Mouse (Mus musculus) neural tube, embryonic 13.5 days (tissue): ENCODE measurements around the gene Peli3. TPM values are rescaled to one million over a fixed set of nuclear protein-coding genes. Genes with fewer than 3 reads are reported as not detected.

Source experiments
- ATAC-seq: fragments of 200-750 bp; cut with Nextera tagmentation; 2 replicates; pipeline ENCODE4 v1.8.0; 2017; ENCODE audit warnings: low read depth, mild to moderate bottlenecking, moderate TSS enrichment, moderate library complexity
- H3K27ac ChIP-seq: fragments of 300-500 bp; sonication (generic); replicated peaks from 2 replicates; pipeline ENCODE4 v1.5.1; 2015; ENCODE audit warnings: moderate library complexity, mild to moderate bottlenecking, inconsistent platforms
- H3K27me3 ChIP-seq: fragments of 300-500 bp; sonication (generic); 2 replicates; pipeline ENCODE4 v1.6.1; 2015; ENCODE audit warnings: mild to moderate bottlenecking, inconsistent platforms
- H3K36me3 ChIP-seq: fragments of 300-500 bp; sonication (generic); 2 replicates; pipeline ENCODE4 v1.6.1; 2015; ENCODE audit warnings: mild to moderate bottlenecking, inconsistent platforms
- H3K4me1 ChIP-seq: fragments of 300-500 bp; sonication (generic); replicated peaks from 2 replicates; pipeline ENCODE4 v1.6.1; 2015; ENCODE audit warnings: inconsistent platforms
- H3K4me2 ChIP-seq: fragments of 300-500 bp; sonication (generic); 2 replicates; pipeline ENCODE4 v1.6.1; 2015; ENCODE audit warnings: inconsistent platforms, mild to moderate bottlenecking, moderate library complexity
- H3K4me3 ChIP-seq: fragments of 300-500 bp; sonication (generic); 2 replicates; pipeline ENCODE4 v1.5.1; 2015; ENCODE audit warnings: mild to moderate bottlenecking, inconsistent platforms
- H3K9ac ChIP-seq: fragments of 300-500 bp; sonication (generic); 2 replicates; pipeline ENCODE4 v1.6.1; 2015; ENCODE audit warnings: moderate library complexity, mild to moderate bottlenecking, inconsistent platforms
- H3K9me3 ChIP-seq: fragments of 300-500 bp; sonication (generic); 2 replicates; pipeline ENCODE4 v1.6.1; 2016; ENCODE audit warnings: inconsistent platforms
- WGBS: fragments of 180-500 bp; shearing (Covaris S2); methylation state at CpG from one replicate; pipeline ENCODE4 v1.1.7; 2015; 5-methylcytosine and 5-hydroxymethylcytosine counted together
- polyA plus RNA-seq: library from polyadenylated mRNA; unstranded; fragments of >200 nt; fragmentation: Nextera tagmentation; extraction: Ambion mirVana; gene quantifications from 2 replicates; pipeline ENCODE4 v1.2.1, GENCODE M21; 2015

Peli3 gene
- polyA plus RNA-seq, 1 experiment from 2014 or later: 8.1 TPM

DNA sequence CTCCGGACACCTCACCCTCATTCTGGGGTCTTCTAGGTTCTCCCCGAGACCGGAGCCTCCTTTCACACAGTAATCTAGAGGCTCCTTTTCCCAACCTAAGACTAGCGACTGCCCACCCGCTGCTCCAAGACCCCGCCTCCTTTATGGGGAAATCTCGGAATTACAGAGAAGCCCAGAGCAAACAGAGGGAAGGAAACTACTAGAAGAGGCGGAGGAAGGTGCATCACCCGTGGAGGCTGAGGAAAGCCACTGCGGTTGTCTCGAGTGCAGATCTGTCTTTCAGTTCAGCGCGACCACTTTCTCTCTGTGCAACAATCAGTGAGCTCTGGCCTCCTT lies 294 bp upstream of the Peli3 start:
- Histone ChIP-seq H3K4me3 (peak overlapping the region; percentile 66), H3K4me1 (peaks cover 19% of the 10 kb centered on the region), H3K4me2 (peak overlapping the region; percentile 85), H3K36me3 (no peaks in the 10 kb centered on the region), H3K27me3 (peaks cover 27% of the 10 kb centered on the region), H3K9ac (peak overlapping the region; percentile 82), H3K27ac (peak overlapping the region; percentile 82), H3K9me3 (no peaks in the 10 kb centered on the region)
- WGBS: 8% methylated on average over 13 of the region's 13 CpGs
- no peak; the same call in 1 of the 2 replicates for ATAC-seq

DNA sequence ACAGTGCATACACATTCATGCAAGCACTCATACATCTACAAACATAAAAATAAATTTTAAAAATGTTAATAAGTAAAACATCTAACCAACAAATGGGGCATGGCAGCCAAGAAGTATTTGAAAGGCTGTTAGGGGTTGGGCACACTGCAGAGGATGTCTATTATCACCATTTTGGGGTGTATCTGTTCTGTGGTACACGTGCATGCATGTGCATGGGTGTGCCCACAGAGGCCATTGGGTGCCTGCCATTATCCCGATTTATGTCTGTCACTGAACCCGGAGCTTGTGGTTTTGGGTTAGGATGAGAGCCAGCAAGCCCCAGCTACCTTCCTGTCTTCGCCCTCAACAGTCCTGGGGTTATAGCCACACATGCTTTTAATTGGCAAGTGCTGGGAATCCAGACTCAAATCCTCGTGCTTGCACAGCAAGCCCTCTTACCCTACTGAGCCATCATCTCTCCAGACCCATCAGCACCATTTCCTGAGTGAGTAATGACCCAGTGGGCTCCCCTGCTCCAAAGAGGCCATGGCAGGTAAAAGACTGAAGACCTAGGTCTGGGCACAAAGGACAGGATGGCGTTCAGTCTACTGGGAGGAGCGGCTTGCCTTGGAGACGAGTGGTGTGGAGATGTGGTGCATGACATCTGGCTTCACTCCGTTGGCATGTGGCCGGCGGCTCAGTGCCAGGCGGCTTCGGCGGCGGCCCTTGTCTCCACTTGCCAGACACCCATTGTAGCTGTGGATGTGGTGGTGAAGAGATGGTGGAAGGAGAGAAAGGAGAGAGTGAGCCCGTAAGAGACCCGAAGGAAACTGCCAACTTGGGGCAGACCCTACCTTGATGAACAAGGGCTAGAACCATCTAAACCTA lies 5.2 kb downstream of the Peli3 start:
- Histone ChIP-seq H3K9ac (no peak overlapping the region), H3K4me2 (no peak overlapping the region)

DNA sequence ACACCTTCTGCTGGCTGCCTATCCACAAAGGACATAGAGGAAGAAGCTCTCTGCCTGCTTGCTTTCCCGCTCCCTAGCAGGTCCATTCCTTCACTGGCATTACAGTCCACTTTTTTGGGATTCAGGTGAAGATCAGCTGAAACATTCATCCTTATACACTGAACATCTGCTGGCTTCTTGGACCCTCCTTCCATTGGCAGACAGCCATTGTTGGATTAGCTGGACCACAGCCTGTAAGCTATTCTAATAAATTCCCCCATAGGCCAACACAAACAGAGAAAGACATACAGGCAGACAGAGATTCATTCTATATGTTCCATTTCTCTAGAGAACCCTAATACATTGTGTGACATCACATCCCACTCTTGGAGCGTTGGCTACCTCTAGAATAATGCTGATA lies 6.0 kb downstream of the Peli3 start:
- Histone ChIP-seq H3K4me2 (no peak overlapping the region), H3K9me3 (no peaks in the 10 kb centered on the region), H3K27me3 (peaks cover 12% of the 10 kb centered on the region; the same call in 1 of the 2 replicates), H3K4me1 (peaks cover 5% of the 10 kb centered on the region), H3K36me3 (peaks cover 34% of the 10 kb centered on the region; the same call in 1 of the 2 replicates), H3K4me3 (no peak overlapping the region), H3K9ac (no peak overlapping the region), H3K27ac (no peak overlapping the region)
- no peak for ATAC-seq
- WGBS: 85% methylated on average over 2 of the region's 2 CpGs

More for the DNA sequence above, 5.2 kb downstream of the Peli3 start:
- Histone ChIP-seq H3K36me3 (peaks cover 27% of the 10 kb centered on the region; the same call in 1 of the 2 replicates), H3K27me3 (peaks cover 14% of the 10 kb centered on the region; the same call in 1 of the 2 replicates), H3K4me1 (peaks cover 13% of the 10 kb centered on the region), H3K9me3 (no peaks in the 10 kb centered on the region), H3K27ac (no peak overlapping the region), H3K4me3 (no peak overlapping the region)
- 87% methylated on average over 17 of the region's 17 CpGs for WGBS
- ATAC-seq: no peak

DNA sequence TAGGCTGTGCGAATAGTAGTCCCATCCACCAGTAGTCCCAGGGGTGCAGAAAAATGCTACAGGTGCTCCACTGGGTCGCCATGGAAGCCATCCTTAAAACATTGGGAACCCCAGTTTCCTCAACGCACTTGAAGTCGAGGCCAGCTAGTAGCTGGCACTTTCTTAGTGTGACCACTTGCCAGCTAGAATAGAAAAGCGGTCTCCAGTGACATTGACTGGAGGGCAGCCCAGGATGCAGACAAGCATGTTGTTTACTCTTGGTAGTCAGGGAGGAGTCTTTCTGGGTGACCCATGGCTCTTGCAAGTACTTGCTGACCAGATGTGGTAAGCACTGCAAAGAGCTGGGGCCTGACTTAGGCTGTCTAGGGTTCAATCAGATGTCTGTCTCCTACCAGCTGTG lies 14.1 kb downstream of the Peli3 start:
- ATAC-seq: no peak; the same call in 1 of the 2 replicates
- peaks cover 40% of the 10 kb centered on the region for H3K36me3 ChIP-seq
- 55% methylated on average over 5 of the region's 5 CpGs for WGBS
- H3K9ac ChIP-seq: peak overlapping the region; percentile 81
- H3K27me3 ChIP-seq: no peaks in the 10 kb centered on the region
- no peaks in the 10 kb centered on the region for H3K9me3 ChIP-seq
- peak overlapping the region; percentile 65 for H3K4me3 ChIP-seq
- peaks cover 32% of the 10 kb centered on the region for H3K4me1 ChIP-seq
- H3K4me2 ChIP-seq: peak overlapping the region; percentile 83
- peak overlapping the region; percentile 88 for H3K27ac ChIP-seq

DNA sequence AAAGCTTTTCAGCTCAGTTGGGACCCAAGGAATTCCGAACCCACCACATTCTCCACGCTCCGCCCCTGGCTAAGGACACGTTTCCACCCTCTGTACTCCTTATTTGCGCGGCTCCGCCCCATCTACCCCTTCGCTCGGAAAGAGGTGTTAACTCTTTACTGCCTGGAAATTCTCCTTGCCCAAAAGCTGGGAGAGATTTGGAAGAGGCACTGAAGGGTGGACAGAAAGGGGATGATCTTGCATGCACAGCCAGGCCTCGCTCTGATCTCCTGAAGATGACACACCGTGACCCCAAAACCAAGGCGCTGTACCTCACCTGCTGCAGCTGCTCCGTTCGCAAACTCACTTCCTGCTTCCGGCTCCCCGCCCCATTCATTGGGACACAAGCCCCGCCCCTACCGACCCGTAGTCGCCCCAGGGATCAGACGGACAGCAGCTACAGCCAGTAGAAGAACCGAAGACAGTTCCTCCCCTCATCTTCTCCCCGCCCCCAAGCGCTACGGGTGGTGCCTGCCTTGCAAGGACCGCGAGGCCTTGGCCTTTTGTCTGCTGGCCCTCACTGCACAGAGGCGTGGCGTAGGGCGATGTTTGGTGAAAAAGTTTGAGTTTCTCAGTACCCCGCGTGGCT lies 14.9 kb downstream of the Peli3 start, which contains the start of gene Dpp3:
TSS of gene Dpp3 (minus strand) at position 384 of the 628 bp plus-strand sequence.
- peak within 1 kb of the TSS; percentile 88 for H3K27ac ChIP-seq
- peak; percentile 99 for ATAC-seq
- H3K4me3 ChIP-seq: peak within 1 kb of the TSS; percentile 65
- peaks cover 42% of the 10 kb centered on the region for H3K36me3 ChIP-seq
- peak within 1 kb of the TSS; percentile 83 for H3K4me2 ChIP-seq
- under 1% methylated on average over 32 of the region's 32 CpGs for WGBS
- H3K27me3 ChIP-seq: no peaks in the 10 kb centered on the region
- no peaks in the 10 kb centered on the region for H3K9me3 ChIP-seq
- H3K9ac ChIP-seq: peak within 1 kb of the TSS; percentile 81
- H3K4me1 ChIP-seq: peaks cover 32% of the 10 kb centered on the region

DNA sequence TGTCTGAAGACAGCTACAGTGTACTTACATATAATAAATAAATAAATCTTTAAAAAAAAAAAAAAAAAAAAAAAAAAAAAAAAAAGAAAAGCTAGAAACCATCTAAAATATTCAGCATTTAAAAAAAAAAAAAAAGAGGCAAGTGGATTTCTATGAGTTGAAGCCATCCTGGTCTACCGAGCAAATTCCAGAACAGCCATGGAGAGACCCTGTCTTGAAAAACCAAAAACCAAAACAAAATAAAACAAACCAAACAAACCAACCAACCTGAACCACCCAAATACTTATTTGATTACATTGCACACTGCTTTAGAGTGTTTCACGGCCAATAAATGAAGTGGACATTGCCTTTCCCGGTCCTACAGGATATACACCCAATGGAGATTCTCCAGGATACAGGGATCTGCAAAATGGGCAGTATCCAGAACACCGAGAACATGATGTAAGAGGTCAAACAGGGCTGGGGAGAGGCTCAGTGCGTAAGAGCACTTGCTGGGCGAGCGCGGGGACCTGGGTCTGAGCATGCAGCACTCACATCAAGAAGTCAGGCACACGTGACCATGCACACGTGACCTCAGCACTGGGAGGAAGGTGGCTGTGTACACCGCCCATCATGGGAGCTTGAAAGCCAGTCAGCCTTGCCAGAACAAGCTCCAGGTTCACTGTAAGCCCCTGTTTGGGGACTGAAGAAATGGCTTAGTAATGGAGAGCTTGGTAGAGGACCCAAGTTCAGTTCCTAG lies 17.6 kb downstream of the Peli3 start:
- Histone ChIP-seq H3K9me3 (no peaks in the 10 kb centered on the region), H3K4me2 (no peak overlapping the region), H3K27me3 (no peaks in the 10 kb centered on the region), H3K4me3 (no peak overlapping the region), H3K27ac (no peak overlapping the region), H3K9ac (no peak overlapping the region), H3K4me1 (peaks cover 32% of the 10 kb centered on the region), H3K36me3 (peaks cover 58% of the 10 kb centered on the region)
- no peak for ATAC-seq
- 97% methylated on average over 11 of the region's 11 CpGs for WGBS

DNA sequence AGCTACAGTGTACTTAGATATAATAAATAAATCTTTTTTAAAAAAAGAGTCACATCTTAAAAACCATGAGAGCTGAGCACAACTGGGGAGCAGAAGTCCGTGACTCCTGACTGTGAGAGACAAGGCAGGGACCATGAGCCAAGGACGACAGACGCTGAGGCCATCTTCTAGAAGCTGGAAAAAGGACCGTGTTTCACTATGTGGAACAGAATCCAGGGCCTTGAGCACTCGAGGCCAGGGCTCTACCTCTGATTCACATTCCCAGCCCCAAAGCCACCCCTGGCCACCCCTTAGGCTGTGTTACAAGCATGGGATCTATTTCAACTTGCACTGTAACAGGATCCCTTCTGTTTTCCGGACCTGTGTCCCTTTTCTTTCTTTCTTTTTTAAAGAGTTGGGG lies 23.3 kb downstream of the Peli3 start:
- H3K9me3 ChIP-seq: no peaks in the 10 kb centered on the region
- no peak overlapping the region for H3K4me2 ChIP-seq
- no peak for ATAC-seq
- peaks cover 97% of the 10 kb centered on the region for H3K36me3 ChIP-seq
- no peaks in the 10 kb centered on the region for H3K4me1 ChIP-seq
- H3K4me3 ChIP-seq: no peak overlapping the region
- no peak overlapping the region for H3K9ac ChIP-seq
- 89% methylated on average over 6 of the region's 6 CpGs for WGBS
- no peak overlapping the region for H3K27ac ChIP-seq
- H3K27me3 ChIP-seq: no peaks in the 10 kb centered on the region

DNA sequence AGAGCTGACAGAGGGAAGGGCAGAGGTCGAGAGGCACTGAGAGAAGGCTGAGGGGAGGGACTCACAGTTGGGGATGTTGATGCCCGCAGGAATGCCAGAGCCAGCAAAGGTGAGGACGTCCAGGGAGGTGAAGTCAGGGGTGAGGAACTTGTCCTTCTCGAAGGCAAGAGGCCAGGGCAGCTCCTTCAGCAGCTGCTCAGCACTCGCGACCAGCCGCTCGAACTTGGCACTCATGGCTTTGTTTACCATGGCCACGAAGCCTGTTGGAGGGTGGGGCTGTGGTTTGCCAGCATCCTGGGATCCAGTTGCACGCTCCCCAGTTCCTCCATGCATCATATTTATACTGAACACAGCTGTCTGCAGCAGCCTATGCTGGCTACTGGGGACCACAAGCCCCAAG lies 26.1 kb downstream of the Peli3 start:
- no peak overlapping the region for H3K4me2 ChIP-seq
- H3K36me3 ChIP-seq: peaks cover 98% of the 10 kb centered on the region
- no peaks in the 10 kb centered on the region for H3K27me3 ChIP-seq
- no peak overlapping the region for H3K27ac ChIP-seq
- 87% methylated on average over 10 of the region's 10 CpGs for WGBS
- ATAC-seq: no peak
- no peaks in the 10 kb centered on the region for H3K4me1 ChIP-seq
- H3K9me3 ChIP-seq: no peaks in the 10 kb centered on the region
- no peak overlapping the region for H3K9ac ChIP-seq
- H3K4me3 ChIP-seq: no peak overlapping the region

DNA sequence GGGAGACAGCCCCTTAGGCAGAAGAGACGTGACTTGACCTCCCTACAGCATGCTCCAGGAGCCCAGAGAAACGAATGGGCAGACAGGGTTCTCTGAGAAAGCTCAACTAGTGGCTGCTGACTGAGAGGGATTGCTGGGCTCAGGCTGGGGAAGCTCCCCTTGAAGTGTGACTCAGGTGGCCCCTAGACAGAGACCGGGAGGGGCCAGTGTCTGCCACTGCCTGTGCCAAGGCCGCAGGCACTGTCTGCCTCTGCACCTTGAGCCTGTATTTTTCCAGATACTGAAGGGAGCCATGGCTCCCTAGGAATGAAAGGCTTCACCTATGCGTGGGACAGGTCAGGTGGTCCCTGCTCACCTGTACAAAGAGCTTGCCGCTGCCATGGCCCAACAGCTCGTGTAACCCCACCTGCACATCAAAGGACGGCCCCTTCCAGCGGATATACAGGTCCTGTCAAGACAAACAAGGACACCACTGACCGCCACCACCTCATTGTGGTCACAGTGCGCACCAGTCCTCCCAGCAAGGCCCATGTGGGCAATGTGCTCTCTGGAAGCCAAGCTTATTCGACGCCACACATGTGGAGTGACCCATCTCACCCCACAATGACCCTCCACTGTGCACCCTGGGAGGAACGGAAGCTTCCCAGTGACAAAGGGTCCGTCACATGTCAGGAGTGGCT lies 26.9 kb downstream of the Peli3 start:
- 94% methylated on average over 15 of the region's 15 CpGs for WGBS
- Histone ChIP-seq H3K4me1 (no peaks in the 10 kb centered on the region), H3K9ac (no peak overlapping the region), H3K27ac (no peak overlapping the region), H3K9me3 (no peaks in the 10 kb centered on the region), H3K4me3 (no peak overlapping the region), H3K36me3 (peaks cover 98% of the 10 kb centered on the region), H3K27me3 (no peaks in the 10 kb centered on the region), H3K4me2 (no peak overlapping the region)
- ATAC-seq: no peak

DNA sequence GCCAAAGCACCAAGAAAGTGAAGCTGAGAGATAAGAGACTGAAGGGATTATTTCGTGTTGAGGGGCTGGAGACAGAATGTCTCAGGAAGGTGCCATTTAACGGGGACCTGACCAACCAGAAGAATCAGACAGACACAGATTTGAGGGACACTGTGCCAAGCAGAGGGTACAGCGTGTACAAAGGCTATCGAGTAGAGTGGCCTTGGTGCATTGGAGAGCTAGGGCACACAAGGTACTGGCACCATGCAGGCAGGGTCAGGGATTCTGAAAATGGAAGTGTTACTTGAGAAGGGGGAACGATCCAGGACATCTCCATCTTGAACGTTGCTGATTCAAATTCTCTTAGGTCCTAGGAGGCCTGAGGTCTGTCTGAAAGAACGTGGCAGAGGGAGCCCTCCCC lies 33.6 kb downstream of the Peli3 start:
- 92% methylated on average over 7 of the region's 7 CpGs for WGBS
- Histone ChIP-seq H3K27me3 (no peaks in the 10 kb centered on the region), H3K27ac (no peak overlapping the region), H3K4me1 (peaks cover 16% of the 10 kb centered on the region), H3K9ac (no peak overlapping the region), H3K4me3 (no peak overlapping the region), H3K4me2 (no peak overlapping the region), H3K36me3 (peaks cover 71% of the 10 kb centered on the region), H3K9me3 (no peaks in the 10 kb centered on the region)
- ATAC-seq: no peak

DNA sequence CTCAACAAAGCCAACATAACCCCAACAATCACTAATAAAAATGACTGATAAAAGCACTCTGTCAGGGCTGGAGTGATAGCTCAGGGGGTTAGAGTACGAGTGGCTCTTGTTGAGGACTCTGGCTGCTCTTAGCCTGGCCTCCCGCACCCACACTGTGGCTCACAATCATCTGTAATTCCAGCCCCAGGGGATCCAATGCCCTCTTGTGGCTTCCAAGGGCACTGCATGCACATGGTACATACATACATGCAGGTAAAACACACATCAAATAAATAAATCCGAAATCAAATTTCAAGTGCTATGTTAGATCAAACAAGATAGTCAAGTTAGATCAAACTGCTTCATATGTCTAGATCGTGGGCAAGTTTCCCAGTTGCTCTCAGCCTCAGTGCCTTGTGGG lies 34.8 kb downstream of the Peli3 start:
- H3K4me1 ChIP-seq: peaks cover 16% of the 10 kb centered on the region
- 85% methylated on average over 4 of the region's 4 CpGs for WGBS
- no peaks in the 10 kb centered on the region for H3K27me3 ChIP-seq
- ATAC-seq: no peak
- peaks cover 67% of the 10 kb centered on the region for H3K36me3 ChIP-seq
- no peak overlapping the region for H3K4me3 ChIP-seq
- H3K9me3 ChIP-seq: no peaks in the 10 kb centered on the region
- no peak overlapping the region for H3K4me2 ChIP-seq
- H3K9ac ChIP-seq: no peak overlapping the region
- H3K27ac ChIP-seq: no peak overlapping the region
